Mouse (Mus musculus): Measurements from ENCODE around the gene Map4k1. TPM values are rescaled to one million over a fixed set of nuclear protein-coding genes. Genes with fewer than 3 reads are reported as not detected.

Gene Map4k1
- polyA plus RNA-seq, 1 experiment from 2014 or later, result 6.4 TPM

DNA sequence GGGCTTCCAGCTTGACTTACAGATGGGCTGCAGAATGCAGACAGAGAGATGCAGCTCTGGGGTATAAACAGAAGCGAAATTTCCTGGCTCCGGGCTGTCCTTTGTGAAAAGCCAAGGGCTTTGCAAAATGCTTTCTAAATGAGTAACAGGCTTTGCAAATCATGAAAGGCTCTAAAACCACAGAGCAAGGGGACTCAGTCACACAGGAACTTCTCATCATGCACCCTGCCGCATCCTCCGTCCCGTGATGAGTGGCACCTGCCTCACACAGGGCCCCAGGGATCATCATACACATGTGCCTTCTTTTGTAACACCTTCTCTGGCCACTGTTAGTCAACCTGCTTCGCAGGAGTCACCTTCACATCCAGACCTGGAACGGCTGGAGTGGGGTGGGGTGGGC, 43.7 kb downstream of the Map4k1 start:
- no peak overlapping the region for H3K27ac ChIP-seq (replicated peaks; ENCODE audit: low read depth, low read length)
- no peak overlapping the region for H3K9ac ChIP-seq (replicated peaks; ENCODE audit: low read length)
- ATAC-seq (replicated peaks; ENCODE audit: insufficient number of reproducible peaks, low FRiP score, low TSS enrichment, low read depth) (no peak), DNase-seq (ENCODE audit: low spot score) (no peak)
- no peak overlapping the region for H3K4me3 ChIP-seq (ENCODE audit: low read depth, low read length)
- H3K4me2 ChIP-seq (ENCODE audit: low read depth, low read length), result no peak overlapping the region
- H3K36me3 ChIP-seq (replicated peaks; ENCODE audit: control insufficient read depth, insufficient read depth, low read depth, low read length), result no peaks in the 10 kb centered on the region
- H3K9me3 ChIP-seq (replicated peaks; ENCODE audit: control insufficient read depth, low read length), result no peaks in the 10 kb centered on the region
- 71% methylated on average over 7 of the region's 7 CpGs for WGBS
- no peaks in the 10 kb centered on the region for H3K4me1 ChIP-seq (ENCODE audit: control insufficient read depth, insufficient read depth, low read length)
- H3K27me3 ChIP-seq (ENCODE audit: control insufficient read depth, insufficient read depth, low read length), result peaks cover 3% of the 10 kb centered on the region; the same call in 1 of the 2 replicates

DNA sequence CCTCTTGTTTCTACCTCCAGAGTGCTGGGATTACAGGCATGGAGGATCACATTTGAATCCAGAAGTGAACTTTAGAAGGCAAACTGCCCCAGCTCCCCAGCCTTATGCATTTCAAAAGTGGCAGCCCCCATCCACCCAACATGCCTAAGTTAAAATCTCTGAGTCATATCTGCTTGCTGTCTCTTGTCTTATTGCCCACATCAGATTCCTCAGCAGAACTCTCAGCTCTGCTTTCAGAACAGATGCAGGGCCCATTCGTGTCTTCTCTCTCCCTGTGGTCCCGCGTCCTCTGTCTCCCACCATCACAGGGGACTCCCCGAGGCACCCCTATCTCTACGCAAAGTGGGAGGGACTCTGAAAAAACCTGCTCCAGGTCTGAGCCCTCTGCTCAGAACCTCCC, 44.3 kb downstream of the Map4k1 start:
- no peak for ATAC-seq (replicated peaks; ENCODE audit: insufficient number of reproducible peaks, low FRiP score, low TSS enrichment, low read depth)
- Histone ChIP-seq H3K9ac (replicated peaks; ENCODE audit: low read length) (no peak overlapping the region), H3K9me3 (replicated peaks; ENCODE audit: control insufficient read depth, low read length) (no peaks in the 10 kb centered on the region), H3K27ac (replicated peaks; ENCODE audit: low read depth, low read length) (no peak overlapping the region), H3K4me1 (ENCODE audit: control insufficient read depth, insufficient read depth, low read length) (no peaks in the 10 kb centered on the region), H3K4me3 (ENCODE audit: low read depth, low read length) (no peak overlapping the region), H3K36me3 (replicated peaks; ENCODE audit: control insufficient read depth, insufficient read depth, low read depth, low read length) (no peaks in the 10 kb centered on the region), H3K4me2 (ENCODE audit: low read depth, low read length) (no peak overlapping the region), H3K27me3 (ENCODE audit: control insufficient read depth, insufficient read depth, low read length) (no peaks in the 10 kb centered on the region)
- 88% methylated on average over 5 of the region's 5 CpGs for WGBS
- no peak for DNase-seq (ENCODE audit: low spot score)

DNA sequence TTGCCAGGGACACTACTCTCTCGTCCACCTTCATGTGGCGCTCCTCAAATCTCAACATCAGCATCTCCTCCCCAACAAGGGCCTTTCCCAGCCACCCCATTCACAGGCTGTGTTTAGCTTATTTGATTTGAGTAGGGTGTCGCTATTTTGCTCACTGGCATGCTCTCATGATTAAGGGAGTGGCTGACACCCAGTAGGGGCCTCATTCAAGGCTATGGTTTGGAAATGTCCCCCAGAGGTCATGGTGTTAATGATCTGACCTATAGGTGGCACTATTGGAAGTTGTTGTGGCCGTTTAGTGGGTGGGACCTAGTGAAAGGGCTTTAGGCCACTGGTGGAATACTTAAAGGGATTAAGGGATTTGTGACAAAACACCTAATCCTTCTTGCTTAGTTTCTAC, 45.0 kb downstream of the Map4k1 start:
- no peak for DNase-seq (ENCODE audit: low spot score)
- Histone ChIP-seq H3K4me1 (ENCODE audit: control insufficient read depth, insufficient read depth, low read length) (no peaks in the 10 kb centered on the region), H3K4me3 (ENCODE audit: low read depth, low read length) (no peak overlapping the region), H3K36me3 (replicated peaks; ENCODE audit: control insufficient read depth, insufficient read depth, low read depth, low read length) (no peaks in the 10 kb centered on the region), H3K27me3 (ENCODE audit: control insufficient read depth, insufficient read depth, low read length) (no peaks in the 10 kb centered on the region), H3K9me3 (replicated peaks; ENCODE audit: control insufficient read depth, low read length) (no peaks in the 10 kb centered on the region), H3K4me2 (ENCODE audit: low read depth, low read length) (no peak overlapping the region), H3K9ac (replicated peaks; ENCODE audit: low read length) (no peak overlapping the region), H3K27ac (replicated peaks; ENCODE audit: low read depth, low read length) (no peak overlapping the region)
- WGBS, result 76% methylated on average over 4 of the region's 4 CpGs
- no peak for ATAC-seq (replicated peaks; ENCODE audit: insufficient number of reproducible peaks, low FRiP score, low TSS enrichment, low read depth)

DNA sequence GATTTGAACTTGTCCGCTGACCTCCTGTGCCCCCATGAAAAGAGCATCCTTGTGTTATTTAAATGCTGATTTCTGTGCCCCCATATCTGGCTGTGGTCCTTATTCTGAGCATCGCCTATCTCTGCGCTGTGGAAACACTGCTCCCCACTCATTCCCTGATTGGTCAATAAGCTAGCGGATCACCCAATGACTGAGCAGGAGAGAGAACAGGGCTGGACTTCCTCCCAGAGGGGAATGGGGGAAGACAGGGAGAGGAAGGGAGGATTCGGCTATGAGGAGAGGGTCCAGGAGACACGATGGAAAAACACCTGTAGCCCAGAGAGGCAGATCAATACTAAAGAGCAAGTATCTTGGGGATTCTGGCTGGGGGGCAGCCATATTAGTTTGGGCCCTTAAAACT, 46.9 kb downstream of the Map4k1 start:
- DNase-seq (ENCODE audit: low spot score) (no peak), ATAC-seq (replicated peaks; ENCODE audit: insufficient number of reproducible peaks, low FRiP score, low TSS enrichment, low read depth) (no peak)
- H3K27ac ChIP-seq (replicated peaks; ENCODE audit: low read depth, low read length), result no peak overlapping the region
- H3K9me3 ChIP-seq (replicated peaks; ENCODE audit: control insufficient read depth, low read length), result no peaks in the 10 kb centered on the region
- H3K4me3 ChIP-seq (ENCODE audit: low read depth, low read length), result no peak overlapping the region
- no peaks in the 10 kb centered on the region for H3K27me3 ChIP-seq (ENCODE audit: control insufficient read depth, insufficient read depth, low read length)
- no peaks in the 10 kb centered on the region for H3K36me3 ChIP-seq (replicated peaks; ENCODE audit: control insufficient read depth, insufficient read depth, low read depth, low read length)
- H3K4me2 ChIP-seq (ENCODE audit: low read depth, low read length), result no peak overlapping the region
- WGBS, result 81% methylated on average over 6 of the region's 6 CpGs
- no peaks in the 10 kb centered on the region for H3K4me1 ChIP-seq (ENCODE audit: control insufficient read depth, insufficient read depth, low read length)
- H3K9ac ChIP-seq (replicated peaks; ENCODE audit: low read length), result no peak overlapping the region

DNA sequence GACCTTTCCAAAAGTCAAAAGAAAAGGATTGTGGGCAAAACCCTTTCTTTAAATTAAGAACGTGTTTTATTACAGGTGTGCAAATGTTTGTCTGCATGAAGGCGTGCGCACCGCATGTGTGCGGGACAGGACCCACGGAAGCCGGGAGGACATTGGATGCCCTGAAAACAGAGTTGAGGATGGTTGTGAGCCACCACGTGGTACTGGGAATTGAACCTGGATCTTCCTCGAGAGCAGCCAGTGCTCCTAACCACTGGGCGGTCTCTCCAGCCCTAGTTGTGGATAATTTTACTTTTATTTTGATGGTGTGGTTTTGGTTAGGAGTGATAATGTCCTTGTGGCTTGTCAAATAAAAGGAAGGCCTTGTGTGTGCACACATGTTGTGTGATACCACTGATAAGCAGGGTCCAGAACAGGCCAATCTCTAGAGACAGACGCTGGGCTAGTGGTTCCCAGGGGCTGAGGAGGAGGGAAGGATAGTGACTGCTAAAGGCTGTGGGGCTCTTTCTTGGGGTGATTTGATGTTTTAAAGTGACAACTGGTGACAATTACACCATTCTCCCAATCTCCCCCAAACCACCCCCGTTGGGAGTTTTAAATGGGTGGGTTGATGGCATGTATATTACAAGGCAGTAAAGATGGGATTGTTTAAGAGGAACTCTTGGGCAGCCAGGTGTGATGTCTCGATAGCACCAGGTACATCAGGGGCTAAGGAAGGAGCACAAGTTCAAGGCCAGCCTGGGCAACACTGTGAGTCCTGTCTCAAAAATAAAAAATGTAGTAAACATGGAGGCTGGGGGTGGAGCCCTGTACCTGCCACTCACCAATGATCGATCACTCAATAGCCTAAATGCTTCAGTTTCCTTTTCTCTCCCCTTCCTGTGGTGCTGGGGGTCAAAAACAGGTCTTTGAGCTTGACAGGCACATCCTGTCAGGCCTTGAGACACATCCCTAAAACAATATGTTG, 48.1 kb downstream of the Map4k1 start:
- H3K4me1 ChIP-seq (ENCODE audit: control insufficient read depth, insufficient read depth, low read length), result no peaks in the 10 kb centered on the region
- H3K27ac ChIP-seq (replicated peaks; ENCODE audit: low read depth, low read length), result no peak overlapping the region
- H3K9me3 ChIP-seq (replicated peaks; ENCODE audit: control insufficient read depth, low read length), result no peaks in the 10 kb centered on the region
- H3K36me3 ChIP-seq (replicated peaks; ENCODE audit: control insufficient read depth, insufficient read depth, low read depth, low read length), result no peaks in the 10 kb centered on the region
- DNase-seq (ENCODE audit: low spot score) (no peak), ATAC-seq (replicated peaks; ENCODE audit: insufficient number of reproducible peaks, low FRiP score, low TSS enrichment, low read depth) (no peak)
- no peak overlapping the region for H3K4me2 ChIP-seq (ENCODE audit: low read depth, low read length)
- 88% methylated on average over 14 of the region's 14 CpGs for WGBS
- no peaks in the 10 kb centered on the region for H3K27me3 ChIP-seq (ENCODE audit: control insufficient read depth, insufficient read depth, low read length)
- H3K4me3 ChIP-seq (ENCODE audit: low read depth, low read length), result no peak overlapping the region
- no peak overlapping the region for H3K9ac ChIP-seq (replicated peaks; ENCODE audit: low read length)

DNA sequence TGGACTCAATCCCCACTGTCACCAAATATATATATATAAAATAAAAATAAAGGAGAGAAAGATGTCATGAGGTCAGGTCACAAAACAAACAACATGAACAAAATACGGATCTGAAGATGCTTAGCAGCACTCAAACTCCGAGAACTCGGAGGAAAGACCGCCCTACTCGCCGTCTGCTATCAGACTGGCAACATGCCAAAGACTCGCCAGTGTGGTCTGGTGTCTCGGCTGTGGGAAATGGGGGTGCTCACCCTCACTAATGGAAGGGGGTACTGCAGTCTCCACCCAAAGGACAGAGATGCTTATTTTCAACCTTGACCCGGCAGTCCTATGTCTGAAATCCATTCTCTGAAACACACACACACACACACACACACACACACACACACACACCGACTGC, 49.8 kb downstream of the Map4k1 start:
- WGBS, result 85% methylated on average over 10 of the region's 10 CpGs
- ATAC-seq (replicated peaks; ENCODE audit: insufficient number of reproducible peaks, low FRiP score, low TSS enrichment, low read depth) (no peak), DNase-seq (ENCODE audit: low spot score) (no peak)
- Histone ChIP-seq H3K9me3 (replicated peaks; ENCODE audit: control insufficient read depth, low read length) (no peaks in the 10 kb centered on the region), H3K9ac (replicated peaks; ENCODE audit: low read length) (no peak overlapping the region), H3K4me2 (ENCODE audit: low read depth, low read length) (no peak overlapping the region), H3K4me3 (ENCODE audit: low read depth, low read length) (no peak overlapping the region), H3K36me3 (replicated peaks; ENCODE audit: control insufficient read depth, insufficient read depth, low read depth, low read length) (no peaks in the 10 kb centered on the region), H3K27ac (replicated peaks; ENCODE audit: low read depth, low read length) (no peak overlapping the region), H3K27me3 (ENCODE audit: control insufficient read depth, insufficient read depth, low read length) (no peaks in the 10 kb centered on the region), H3K4me1 (ENCODE audit: control insufficient read depth, insufficient read depth, low read length) (no peaks in the 10 kb centered on the region)

DNA sequence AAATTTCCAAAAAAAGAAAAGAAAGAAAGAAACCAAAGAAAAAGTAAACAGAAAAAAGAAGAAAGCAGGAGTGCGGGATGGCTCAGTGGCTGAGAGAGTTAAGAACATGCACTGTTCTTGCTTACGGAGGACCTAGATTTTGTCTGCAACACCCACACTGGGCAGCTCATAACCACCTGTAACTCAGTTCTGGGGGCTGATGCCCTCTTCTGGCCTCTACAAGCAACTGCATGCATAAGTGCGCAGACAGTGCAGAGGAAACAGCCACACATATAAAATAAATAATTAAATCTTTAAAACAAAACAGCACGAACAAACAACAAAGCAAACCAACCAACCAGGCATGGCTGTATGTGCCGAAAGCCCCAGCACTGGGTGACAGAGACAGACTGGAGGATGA, 50.8 kb downstream of the Map4k1 start:
- Histone ChIP-seq H3K4me1 (ENCODE audit: control insufficient read depth, insufficient read depth, low read length) (no peaks in the 10 kb centered on the region), H3K9ac (replicated peaks; ENCODE audit: low read length) (no peak overlapping the region), H3K27me3 (ENCODE audit: control insufficient read depth, insufficient read depth, low read length) (no peaks in the 10 kb centered on the region), H3K4me3 (ENCODE audit: low read depth, low read length) (no peak overlapping the region), H3K27ac (replicated peaks; ENCODE audit: low read depth, low read length) (no peak overlapping the region), H3K36me3 (replicated peaks; ENCODE audit: control insufficient read depth, insufficient read depth, low read depth, low read length) (no peaks in the 10 kb centered on the region), H3K9me3 (replicated peaks; ENCODE audit: control insufficient read depth, low read length) (no peaks in the 10 kb centered on the region), H3K4me2 (ENCODE audit: low read depth, low read length) (no peak overlapping the region)
- DNase-seq (ENCODE audit: low spot score), result no peak
- 84% methylated on average over 5 of the region's 5 CpGs for WGBS
- no peak for ATAC-seq (replicated peaks; ENCODE audit: insufficient number of reproducible peaks, low FRiP score, low TSS enrichment, low read depth)

DNA sequence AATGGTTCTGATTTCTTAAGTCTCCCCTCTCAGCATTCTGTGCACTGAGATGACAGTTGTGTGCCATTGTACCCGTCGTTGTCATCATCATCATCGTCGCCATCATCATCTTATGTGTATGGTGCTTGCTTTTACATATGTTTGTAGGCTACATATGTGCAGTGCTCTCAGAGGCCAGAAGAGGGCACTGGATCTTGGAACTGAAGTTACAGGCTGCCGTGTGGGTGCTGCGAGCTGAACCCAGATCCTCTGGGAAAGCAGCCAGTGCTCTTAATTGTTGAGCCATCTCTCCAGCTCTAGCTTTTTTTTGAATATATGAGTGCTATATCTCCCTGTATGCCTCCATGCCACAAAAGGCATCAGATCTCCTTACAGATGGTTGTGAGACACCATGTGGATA, 55.4 kb downstream of the Map4k1 start:
- Histone ChIP-seq H3K4me3 (ENCODE audit: low read depth, low read length) (no peak overlapping the region), H3K9me3 (replicated peaks; ENCODE audit: control insufficient read depth, low read length) (no peaks in the 10 kb centered on the region), H3K4me2 (ENCODE audit: low read depth, low read length) (no peak overlapping the region), H3K4me1 (ENCODE audit: control insufficient read depth, insufficient read depth, low read length) (no peaks in the 10 kb centered on the region), H3K27ac (replicated peaks; ENCODE audit: low read depth, low read length) (no peak overlapping the region), H3K9ac (replicated peaks; ENCODE audit: low read length) (no peak overlapping the region), H3K27me3 (ENCODE audit: control insufficient read depth, insufficient read depth, low read length) (no peaks in the 10 kb centered on the region), H3K36me3 (replicated peaks; ENCODE audit: control insufficient read depth, insufficient read depth, low read depth, low read length) (no peaks in the 10 kb centered on the region)
- 85% methylated on average over 6 of the region's 6 CpGs for WGBS
- no peak for ATAC-seq (replicated peaks; ENCODE audit: insufficient number of reproducible peaks, low FRiP score, low TSS enrichment, low read depth)
- no peak for DNase-seq (ENCODE audit: low spot score)

Measured in embryonic facial prominence, embryonic 11.5 days (tissue).